Mouse (Mus musculus): ENCODE measurements around the gene Vps51. TPM values are rescaled to one million over a fixed set of nuclear protein-coding genes. Genes with fewer than 3 reads are reported as not detected.
"Not testable (repeated sequence)": the region's sequence is repeated elsewhere in the genome, so short reads cannot be mapped to it uniquely, and the experiment has no call there.

Gene Vps51
- polyA plus RNA-seq, 1 experiment from 2014 or later, result 60.3 TPM

DNA sequence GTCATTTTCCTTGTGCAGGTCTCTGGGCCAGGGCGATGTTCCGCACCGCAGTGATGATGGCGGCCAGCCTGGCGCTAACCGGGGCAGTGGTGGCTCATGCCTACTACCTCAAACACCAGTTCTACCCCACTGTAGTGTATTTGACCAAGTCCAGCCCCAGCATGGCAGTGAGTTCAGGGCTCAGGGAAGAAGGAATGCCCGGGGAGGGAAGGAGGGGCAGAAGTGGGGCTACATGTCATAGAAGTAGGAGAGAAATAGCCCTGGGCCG is 29.2 kb downstream of the Vps51 start:
- Histone ChIP-seq H3K27me3 (ENCODE audit: control insufficient read depth, insufficient read depth, low read length) (no peaks in the 10 kb centered on the region), H3K27ac (ENCODE audit: low read depth, low read length) (no peak overlapping the region), H3K36me3 (ENCODE audit: control insufficient read depth, insufficient read depth, low read length) (peaks cover 21% of the 10 kb centered on the region), H3K4me2 (ENCODE audit: low read depth, low read length, severe bottlenecking) (peak overlapping the region; percentile 95), H3K9me3 (ENCODE audit: control insufficient read depth, low read length) (no peaks in the 10 kb centered on the region), H3K4me3 (ENCODE audit: low read depth, low read length) (peak overlapping the region; percentile 88), H3K9ac (ENCODE audit: low read length) (peak overlapping the region; percentile 96), H3K4me1 (replicated peaks; ENCODE audit: control insufficient read depth, insufficient read depth, low read length) (peaks cover 12% of the 10 kb centered on the region)
- no peak for DNase-seq (ENCODE audit: low spot score)
- 89% methylated on average over 8 of the region's 8 CpGs for WGBS
- ATAC-seq (replicated peaks; ENCODE audit: low FRiP score), result no peak

DNA sequence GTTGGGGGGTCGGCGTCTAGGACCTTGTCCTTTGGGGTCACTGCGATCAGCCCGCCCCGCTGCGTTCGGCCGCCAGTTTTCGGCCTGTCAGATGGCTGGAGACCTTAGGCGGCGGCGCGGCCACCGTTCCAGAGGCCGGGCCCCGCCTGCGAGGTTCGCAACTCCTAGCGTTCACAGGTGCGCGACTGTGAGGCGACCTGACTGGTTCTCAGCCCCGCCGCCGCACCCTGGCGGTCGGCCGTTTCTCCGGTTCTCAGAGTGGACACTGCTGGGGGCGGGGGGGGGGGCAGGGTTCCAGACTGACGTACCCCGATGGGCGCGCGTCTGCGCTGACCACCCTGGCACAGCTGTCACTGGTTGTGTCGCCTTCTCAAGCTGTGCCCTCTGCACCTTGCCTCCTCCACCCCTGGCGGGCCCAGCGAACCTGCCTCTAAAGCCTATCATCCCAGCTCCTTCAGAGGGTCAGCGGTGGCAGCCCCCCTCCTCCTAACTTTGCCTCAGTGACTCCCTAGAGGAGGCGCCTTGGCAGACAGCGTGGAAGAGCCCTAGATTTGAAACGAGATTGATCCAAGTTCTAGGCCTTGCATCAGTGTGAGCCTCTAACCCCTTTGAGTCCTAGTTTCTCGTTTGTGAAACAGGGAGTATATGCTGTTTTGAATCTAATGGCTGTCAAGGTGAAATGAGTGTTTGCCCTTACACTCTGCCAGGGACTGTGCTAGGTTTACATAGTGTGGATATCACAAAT is 29.7 kb downstream of the Vps51 start:
- peaks cover 18% of the 10 kb centered on the region for H3K36me3 ChIP-seq (ENCODE audit: control insufficient read depth, insufficient read depth, low read length)
- peak overlapping the region; percentile 88 for H3K4me3 ChIP-seq (ENCODE audit: low read depth, low read length)
- WGBS, result 3% methylated on average over 44 of the region's 44 CpGs
- ATAC-seq (replicated peaks; ENCODE audit: low FRiP score), result peak; percentile 10
- H3K4me2 ChIP-seq (ENCODE audit: low read depth, low read length, severe bottlenecking), result peak overlapping the region; percentile 95
- H3K9ac ChIP-seq (ENCODE audit: low read length), result peak overlapping the region; percentile 96
- no peaks in the 10 kb centered on the region for H3K9me3 ChIP-seq (ENCODE audit: control insufficient read depth, low read length)
- H3K27ac ChIP-seq (ENCODE audit: low read depth, low read length), result peak overlapping the region; percentile 98
- H3K27me3 ChIP-seq (ENCODE audit: control insufficient read depth, insufficient read depth, low read length), result no peaks in the 10 kb centered on the region
- peaks cover 12% of the 10 kb centered on the region for H3K4me1 ChIP-seq (replicated peaks; ENCODE audit: control insufficient read depth, insufficient read depth, low read length)
- no peak for DNase-seq (ENCODE audit: low spot score)

DNA sequence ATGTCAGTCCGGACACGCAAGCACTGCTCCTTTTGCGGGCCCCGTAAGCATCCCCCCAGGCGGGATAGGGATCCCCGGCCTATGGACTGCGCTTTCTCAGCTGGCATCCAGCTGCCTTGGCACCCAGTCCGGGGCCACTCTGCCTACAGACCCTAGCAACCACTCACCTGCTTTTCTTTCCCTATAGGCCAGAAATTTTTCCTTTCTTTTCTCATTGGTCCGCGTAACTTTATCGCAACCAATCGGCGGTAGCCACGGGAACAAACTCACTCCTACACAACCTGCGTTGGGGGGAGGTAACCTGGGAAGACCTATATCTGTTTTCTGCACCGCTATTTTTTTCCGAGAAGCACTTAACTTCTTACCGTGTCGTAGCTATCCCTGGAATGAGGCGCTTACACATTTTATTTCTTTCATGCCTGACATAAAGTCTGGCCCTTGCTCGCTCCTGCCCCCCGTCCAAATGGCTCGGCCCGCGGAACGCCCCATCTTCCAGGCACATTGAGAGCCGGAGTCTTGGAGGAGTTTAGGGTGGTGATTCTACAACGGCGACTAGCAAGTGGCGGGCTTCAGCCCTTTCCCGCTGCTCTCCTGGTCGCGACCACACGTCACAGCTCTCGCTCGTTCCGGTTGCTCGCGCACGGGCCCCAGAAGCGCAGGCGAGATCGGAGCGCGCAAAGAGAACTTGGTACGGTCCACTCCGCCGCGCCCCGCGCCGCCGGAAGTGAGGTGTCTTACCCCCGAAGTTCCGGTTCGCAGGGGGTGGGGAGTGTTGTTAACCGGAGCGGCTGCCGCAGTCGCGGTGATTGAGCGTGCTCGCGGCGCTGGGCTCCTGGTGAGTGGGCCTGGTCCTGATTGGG is 30.5 kb downstream of the Vps51 start, which contains the start of gene Syvn1:
TSS of gene Syvn1 (plus strand) at position 283 of the 860 bp plus-strand sequence.
- under 1% methylated on average over 65 of the region's 65 CpGs for WGBS

GRCm38 (mm10) chr19:6045366-6046293 is 31.4 kb downstream of the Vps51 start:
- peak overlapping the region; percentile 88 for H3K4me3 ChIP-seq (ENCODE audit: low read depth, low read length)
- H3K27me3 ChIP-seq (ENCODE audit: control insufficient read depth, insufficient read depth, low read length), result no peaks in the 10 kb centered on the region
- H3K27ac ChIP-seq (ENCODE audit: low read depth, low read length), result peak overlapping the region; percentile 98
- 24% methylated on average over 20 of the region's 20 CpGs for WGBS
- peaks cover 12% of the 10 kb centered on the region; the same call in 1 of the 2 replicates for H3K36me3 ChIP-seq (ENCODE audit: control insufficient read depth, insufficient read depth, low read length)
- DNase-seq (ENCODE audit: low spot score), result no peak
- H3K9ac ChIP-seq (ENCODE audit: low read length), result peak overlapping the region; percentile 96
- no peaks in the 10 kb centered on the region for H3K9me3 ChIP-seq (ENCODE audit: control insufficient read depth, low read length)
- ATAC-seq (replicated peaks; ENCODE audit: low FRiP score), result peak; percentile 49
- peak overlapping the region; percentile 95 for H3K4me2 ChIP-seq (ENCODE audit: low read depth, low read length, severe bottlenecking)
- H3K4me1 ChIP-seq (replicated peaks; ENCODE audit: control insufficient read depth, insufficient read depth, low read length), result peaks cover 12% of the 10 kb centered on the region

More for the DNA sequence above, 30.5 kb downstream of the Vps51 start, which contains the start of gene Syvn1:
- DNase-seq (ENCODE audit: low spot score) (peak; percentile 94), ATAC-seq (replicated peaks; ENCODE audit: low FRiP score) (peak; percentile 92)
- H3K9me3 ChIP-seq (ENCODE audit: control insufficient read depth, low read length), result no peaks in the 10 kb centered on the region
- no peaks in the 10 kb centered on the region for H3K27me3 ChIP-seq (ENCODE audit: control insufficient read depth, insufficient read depth, low read length)
- peak within 1 kb of the TSS; percentile 96 for H3K9ac ChIP-seq (ENCODE audit: low read length)
- H3K4me2 ChIP-seq (ENCODE audit: low read depth, low read length, severe bottlenecking), result peak within 1 kb of the TSS; percentile 95
- peaks cover 17% of the 10 kb centered on the region for H3K36me3 ChIP-seq (ENCODE audit: control insufficient read depth, insufficient read depth, low read length)
- peak within 1 kb of the TSS; percentile 98 for H3K27ac ChIP-seq (ENCODE audit: low read depth, low read length)
- peaks cover 12% of the 10 kb centered on the region for H3K4me1 ChIP-seq (replicated peaks; ENCODE audit: control insufficient read depth, insufficient read depth, low read length)
- H3K4me3 ChIP-seq (ENCODE audit: low read depth, low read length), result peak within 1 kb of the TSS; percentile 88

DNA sequence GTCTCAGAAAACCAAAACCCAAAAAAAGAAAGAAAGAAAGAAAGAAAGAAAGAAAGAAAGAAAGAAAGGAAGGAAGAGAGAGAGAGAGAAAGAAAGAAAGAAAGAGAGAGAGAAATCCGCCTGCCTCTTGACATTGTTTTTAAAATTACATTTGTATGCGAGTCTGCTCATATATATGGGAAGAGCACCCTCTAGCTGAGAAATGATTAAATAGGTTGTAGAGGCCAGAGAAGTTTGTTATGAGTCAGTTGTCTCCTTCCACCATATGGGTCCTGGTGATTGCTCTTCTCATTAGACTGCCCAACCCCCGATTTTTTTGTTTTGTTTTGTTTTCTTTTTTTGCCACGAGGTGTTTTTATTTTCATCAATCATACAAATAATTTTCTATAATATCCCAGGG is 32.9 kb downstream of the Vps51 start:
- not testable (repeated sequence) for ATAC-seq (replicated peaks; ENCODE audit: low FRiP score); H3K9ac ChIP-seq (ENCODE audit: low read length); H3K9me3 ChIP-seq (ENCODE audit: control insufficient read depth, low read length); H3K4me2 ChIP-seq (ENCODE audit: low read depth, low read length, severe bottlenecking); H3K27me3 ChIP-seq (ENCODE audit: control insufficient read depth, insufficient read depth, low read length); H3K27ac ChIP-seq (ENCODE audit: low read depth, low read length); H3K4me3 ChIP-seq (ENCODE audit: low read depth, low read length); DNase-seq (ENCODE audit: low spot score); H3K36me3 ChIP-seq (ENCODE audit: control insufficient read depth, insufficient read depth, low read length)
- peaks cover 12% of the 10 kb centered on the region for H3K4me1 ChIP-seq (replicated peaks; ENCODE audit: control insufficient read depth, insufficient read depth, low read length)
- 75% methylated on average over 4 of the region's 4 CpGs for WGBS

DNA sequence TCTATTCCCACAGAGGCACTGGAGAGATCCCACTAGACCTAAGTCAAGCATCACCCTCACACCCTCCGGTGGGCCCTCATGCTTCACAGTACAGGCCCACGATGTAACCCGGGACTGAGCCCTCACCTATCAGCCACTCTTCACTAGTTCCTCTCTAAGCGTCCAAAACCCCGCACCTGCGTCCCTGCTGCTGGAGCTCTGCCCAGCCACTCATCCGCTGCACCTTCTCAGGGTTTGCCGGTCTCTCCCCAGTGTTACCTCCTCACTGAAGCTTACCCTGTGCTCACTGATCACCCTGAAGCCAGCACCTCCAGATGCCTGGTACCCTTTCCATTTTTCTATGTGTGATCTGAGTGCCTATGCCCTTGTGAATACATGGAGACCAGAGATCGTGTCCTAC is 34.7 kb downstream of the Vps51 start:
- Histone ChIP-seq H3K4me2 (ENCODE audit: low read depth, low read length, severe bottlenecking) (no peak overlapping the region), H3K9me3 (ENCODE audit: control insufficient read depth, low read length) (no peaks in the 10 kb centered on the region), H3K9ac (ENCODE audit: low read length) (no peak overlapping the region), H3K27ac (ENCODE audit: low read depth, low read length) (no peak overlapping the region), H3K4me1 (replicated peaks; ENCODE audit: control insufficient read depth, insufficient read depth, low read length) (peaks cover 5% of the 10 kb centered on the region; the same call in 1 of the 2 replicates), H3K36me3 (ENCODE audit: control insufficient read depth, insufficient read depth, low read length) (no peaks in the 10 kb centered on the region), H3K27me3 (ENCODE audit: control insufficient read depth, insufficient read depth, low read length) (no peaks in the 10 kb centered on the region), H3K4me3 (ENCODE audit: low read depth, low read length) (no peak overlapping the region)
- DNase-seq (ENCODE audit: low spot score) (peak; percentile 47), ATAC-seq (replicated peaks; ENCODE audit: low FRiP score) (no peak)
- 88% methylated on average over 9 of the region's 9 CpGs for WGBS

- Histone ChIP-seq H3K4me1 (replicated peaks; ENCODE audit: control insufficient read depth, insufficient read depth, low read length) (0 out of 2 replicates have a peak, but pooled peaks cover under 1% of the 10 kb centered on the region), H3K9ac (ENCODE audit: low read length) (no peak overlapping the region), H3K27ac (ENCODE audit: low read depth, low read length) (no peak overlapping the region), H3K4me3 (ENCODE audit: low read depth, low read length) (no peak overlapping the region), H3K36me3 (ENCODE audit: control insufficient read depth, insufficient read depth, low read length) (no peaks in the 10 kb centered on the region), H3K27me3 (ENCODE audit: control insufficient read depth, insufficient read depth, low read length) (no peaks in the 10 kb centered on the region), H3K4me2 (ENCODE audit: low read depth, low read length, severe bottlenecking) (no peak overlapping the region), H3K9me3 (ENCODE audit: control insufficient read depth, low read length) (no peaks in the 10 kb centered on the region)
- no peak for DNase-seq (ENCODE audit: low spot score)
- ATAC-seq (replicated peaks; ENCODE audit: low FRiP score), result no peak
Observed at GRCm38 (mm10) chr19:6040002-6040401, 37.0 kb downstream of the Vps51 start.

- Histone ChIP-seq H3K27ac (ENCODE audit: low read depth, low read length) (no peak overlapping the region), H3K4me3 (ENCODE audit: low read depth, low read length) (no peak overlapping the region), H3K4me1 (replicated peaks; ENCODE audit: control insufficient read depth, insufficient read depth, low read length) (no peaks in the 10 kb centered on the region), H3K27me3 (ENCODE audit: control insufficient read depth, insufficient read depth, low read length) (no peaks in the 10 kb centered on the region), H3K4me2 (ENCODE audit: low read depth, low read length, severe bottlenecking) (no peak overlapping the region), H3K9ac (ENCODE audit: low read length) (no peak overlapping the region), H3K36me3 (ENCODE audit: control insufficient read depth, insufficient read depth, low read length) (no peaks in the 10 kb centered on the region), H3K9me3 (ENCODE audit: control insufficient read depth, low read length) (no peaks in the 10 kb centered on the region)
- no peak for ATAC-seq (replicated peaks; ENCODE audit: low FRiP score)
- 85% methylated on average over 7 of the region's 7 CpGs for WGBS
- DNase-seq (ENCODE audit: low spot score), result peak; percentile 39
Observed at GRCm38 (mm10) chr19:6038326-6038725, 38.7 kb downstream of the Vps51 start.
